Mouse (Mus musculus) thymus, adult 2 months (tissue): ENCODE results near the gene Ccdc146.

ENCODE experiments used
- CTCF ChIP-seq: fragments of 200-500 bp; IDR thresholded peaks from 2 replicates; pipeline ENCODE4 v1.5.1; 2012; ENCODE audit warnings: mild to moderate bottlenecking, control low read depth, low read length, moderate library complexity, borderline replicate concordance; ENCODE audit not compliant: control insufficient read depth, poor library complexity, insufficient read depth; ENCODE audit errors: extremely low read depth
- POLR2A ChIP-seq: fragments of 200-500 bp; IDR thresholded peaks from 2 replicates; pipeline ENCODE4 v1.6.1; 2012; ENCODE audit warnings: mild to moderate bottlenecking, low read length, control low read depth, moderate library complexity; ENCODE audit not compliant: control insufficient read depth, poor library complexity, insufficient read depth; ENCODE audit errors: extremely low read depth

GRCm38 (mm10) chr5:21255551-21256132 lies 168.8 kb downstream of the Ccdc146 start:
- TF ChIP-seq CTCF (no peak), POLR2A (no peak)
